Mouse (Mus musculus) layer of hippocampus, postnatal 14 days (tissue): Measurements from ENCODE around the gene Magohb. TPM values are rescaled to one million over a fixed set of nuclear protein-coding genes. Genes with fewer than 3 reads are reported as not detected.
"Not testable (repeated sequence)": the region's sequence is repeated elsewhere in the genome, so short reads cannot be mapped to it uniquely, and the experiment has no call there.

Experiments
- DNase-seq, 2 experiments: peaks; one replicate each; pipeline ENCODE4 v3.0.0; 2021 to 2022; ENCODE audit warnings: low spot score in 2 of 2, mixed read lengths in 1 of 2
- long read RNA-seq, 2 experiments: library from polyadenylated mRNA; stranded (forward); transcript quantifications; one replicate each; pipeline ENCODE4 v2.0.0; 2021
- total RNA-seq, 2 experiments: library from RNA; stranded (reverse); gene quantifications; 2 replicates each; pipeline ENCODE4 v1.2.3; 2021

Gene Magohb
- total RNA-seq = 10 to 100 TPM; 15.1 to 15.4 TPM
- long read RNA-seq, experiment 1, transcript Magohb-201 (5 exons, 767 nt) = major isoform, 6 of 6 reads
- long read RNA-seq, experiment 1, partial matches to known transcripts = 0 of 6 reads
- long read RNA-seq, experiment 1, other reads (novel, unspliced or antisense) = 0 of 6 reads
- long read RNA-seq, experiment 2, transcript Magohb-201 (5 exons, 767 nt) = major isoform, 12 of 14 reads
- long read RNA-seq, experiment 2, partial matches to known transcripts = 1 of 14 reads
- long read RNA-seq, experiment 2, other reads (novel, unspliced or antisense) = 1 of 14 reads

GRCm38 (mm10) chr6:131292991-131293788, at the start of gene Magohb:
Magohb (minus strand) TSS chr6:131293244.
- DNase-seq = peak; percentile 87 to 90

- DNase-seq = no peak
These were observed 47.0 kb upstream of the Magohb start for GRCm38 (mm10) chr6:131340082-131340481.

- DNase-seq = no peak
These were observed 46.3 kb upstream of the Magohb start for GRCm38 (mm10) chr6:131339309-131339708.

GRCm38 (mm10) chr6:131338787-131339186, 45.7 kb upstream of the Magohb start:
- DNase-seq = no peak

- DNase-seq = no peak
These were observed 34.0 kb upstream of the Magohb start for GRCm38 (mm10) chr6:131327076-131327475.

- DNase-seq = no peak
These were observed 29.0 kb upstream of the Magohb start for GRCm38 (mm10) chr6:131321854-131322639.

- no peak for DNase-seq
These were observed 23.4 kb upstream of the Magohb start for GRCm38 (mm10) chr6:131316155-131317101.

- no peak for DNase-seq
These were observed 15.0 kb upstream of the Magohb start for GRCm38 (mm10) chr6:131308031-131308430.

- DNase-seq = no peak
These were observed 11.7 kb upstream of the Magohb start for GRCm38 (mm10) chr6:131304776-131305175.

- DNase-seq = no peak
These were observed 5.5 kb upstream of the Magohb start for GRCm38 (mm10) chr6:131298531-131298930.

GRCm38 (mm10) chr6:131294435-131295112, 1.5 kb upstream of the Magohb start:
- no peak for DNase-seq

- no peak for DNase-seq
These were observed 872 bp upstream of the Magohb start for GRCm38 (mm10) chr6:131293916-131294315.

- DNase-seq = peak in 1 of 2 experiments; percentile 9
These were observed 611 bp downstream of the Magohb start for GRCm38 (mm10) chr6:131292276-131292990.

GRCm38 (mm10) chr6:131290430-131290829, 2.6 kb downstream of the Magohb start:
- DNase-seq = peak in 1 of 2 experiments; percentile 25

GRCm38 (mm10) chr6:131278160-131278559, 14.9 kb downstream of the Magohb start:
- DNase-seq = not testable (repeated sequence)

- no peak for DNase-seq
These were observed 16.4 kb downstream of the Magohb start for GRCm38 (mm10) chr6:131276659-131277058.

GRCm38 (mm10) chr6:131272311-131272710, 20.7 kb downstream of the Magohb start:
- DNase-seq = no peak

GRCm38 (mm10) chr6:131270312-131270711, 22.7 kb downstream of the Magohb start:
- DNase-seq = no peak

- DNase-seq = no peak
These were observed 23.4 kb downstream of the Magohb start for GRCm38 (mm10) chr6:131269599-131269998.
